Mouse (Mus musculus) stomach, postnatal 0 days (tissue): ENCODE results near the gene Mrps6. TPM values are rescaled to one million over a fixed set of nuclear protein-coding genes. Genes with fewer than 3 reads are reported as not detected.

ENCODE experiments used
- ATAC-seq: fragments of 200-750 bp; cut with Nextera tagmentation; 2 replicates; pipeline ENCODE4 v1.8.0; 2017; ENCODE audit not compliant: low FRiP score, low TSS enrichment
- DNase-seq: peaks from one replicate; pipeline ENCODE4 v3.0.0-alpha.2; 2016; ENCODE audit warnings: low spot score
- H3K27ac ChIP-seq: fragments of 300-500 bp; sonication (generic); replicated peaks from 2 replicates; pipeline ENCODE4 v1.5.1; 2014; ENCODE audit warnings: mild to moderate bottlenecking, control low read depth
- H3K27me3 ChIP-seq: fragments of 300-500 bp; sonication (generic); 2 replicates; pipeline ENCODE4 v1.6.1; 2014; ENCODE audit warnings: low read length; ENCODE audit not compliant: control insufficient read depth, insufficient read depth
- H3K36me3 ChIP-seq: fragments of 300-500 bp; sonication (generic); 2 replicates; pipeline ENCODE4 v1.6.1; 2014; ENCODE audit warnings: low read length, mixed read lengths; ENCODE audit not compliant: control insufficient read depth, insufficient read depth
- H3K4me1 ChIP-seq: fragments of 300-500 bp; sonication (generic); replicated peaks from 2 replicates; pipeline ENCODE4 v1.6.1; 2014; ENCODE audit warnings: antibody characterized with exemption; ENCODE audit not compliant: control insufficient read depth, insufficient read depth
- H3K4me2 ChIP-seq: fragments of 300-500 bp; sonication (generic); replicated peaks from 2 replicates; pipeline ENCODE4 v1.6.1; 2014; ENCODE audit warnings: low read depth, mild to moderate bottlenecking, control low read depth, moderate library complexity
- H3K4me3 ChIP-seq: fragments of 300-500 bp; sonication (generic); 2 replicates; pipeline ENCODE4 v1.5.1; 2014; ENCODE audit warnings: low read depth, low read length, control low read depth
- H3K9ac ChIP-seq: fragments of 300-500 bp; sonication (generic); 2 replicates; pipeline ENCODE4 v1.6.1; 2014; ENCODE audit warnings: mild to moderate bottlenecking, low read length, control low read depth, mixed read lengths
- H3K9me3 ChIP-seq: fragments of 300-500 bp; sonication (generic); 2 replicates; pipeline ENCODE4 v1.6.1; 2016; ENCODE audit warnings: low read length; ENCODE audit not compliant: control insufficient read depth
- CTCF ChIP-seq: IDR thresholded peaks from 2 replicates; pipeline ENCODE4 v1.5.1; 2016; ENCODE audit warnings: antibody characterized with exemption, low read depth, mild to moderate bottlenecking, moderate library complexity
- EP300 ChIP-seq: optimal IDR thresholded peaks from 2 replicates; pipeline ENCODE3; 2016; ENCODE audit warnings: antibody characterized with exemption
- WGBS: fragments of 180-500 bp; shearing (Covaris S2); extraction: QIAGEN DNeasy Blood & Tissue Kit; methylation state at CpG from one replicate; pipeline ENCODE4 v1.1.7; 2014; 5-methylcytosine and 5-hydroxymethylcytosine counted together
- polyA plus RNA-seq: library from polyadenylated mRNA; unstranded; fragments of >200 nt; fragmentation: Nextera tagmentation; extraction: Ambion mirVana; gene quantifications from 2 replicates; pipeline ENCODE4 v1.2.1, GENCODE M21; 2015

Gene Mrps6
- polyA plus RNA-seq, 1 experiment from 2014 or later, result 91.6 TPM

GRCm38 (mm10) chr16:92136275-92136674, 78.2 kb downstream of the Mrps6 start:
- Histone ChIP-seq H3K27ac (no peak overlapping the region), H3K9me3 (no peaks in the 10 kb centered on the region), H3K4me3 (no peak overlapping the region), H3K9ac (no peak overlapping the region), H3K36me3 (no peaks in the 10 kb centered on the region), H3K4me1 (no peaks in the 10 kb centered on the region), H3K27me3 (no peaks in the 10 kb centered on the region), H3K4me2 (no peak overlapping the region)
- ATAC-seq, result no peak
- TF ChIP-seq EP300 (no peak), CTCF (peak; percentile 27)
- 92% methylated on average over 15 of the region's 15 CpGs for WGBS
- no peak for DNase-seq

GRCm38 (mm10) chr16:92139386-92140261, 81.6 kb downstream of the Mrps6 start:
- no peak for TF ChIP-seq CTCF
- TF ChIP-seq EP300, result no peak
- Histone ChIP-seq H3K27ac (no peak overlapping the region), H3K4me1 (no peaks in the 10 kb centered on the region), H3K9me3 (no peaks in the 10 kb centered on the region), H3K9ac (no peak overlapping the region), H3K27me3 (no peaks in the 10 kb centered on the region), H3K36me3 (no peaks in the 10 kb centered on the region), H3K4me3 (no peak overlapping the region), H3K4me2 (no peak overlapping the region)
- WGBS, result 71% methylated on average over 15 of the region's 15 CpGs
- ATAC-seq (no peak), DNase-seq (no peak)

- H3K4me3 ChIP-seq, result no peak overlapping the region
- 83% methylated on average over 9 of the region's 9 CpGs for WGBS
- TF ChIP-seq CTCF (no peak), EP300 (no peak)
- no peak overlapping the region for H3K27ac ChIP-seq
- H3K9me3 ChIP-seq, result no peaks in the 10 kb centered on the region
- H3K36me3 ChIP-seq, result no peaks in the 10 kb centered on the region
- H3K4me1 ChIP-seq, result no peaks in the 10 kb centered on the region
- H3K4me2 ChIP-seq, result no peak overlapping the region
- H3K27me3 ChIP-seq, result no peaks in the 10 kb centered on the region
- DNase-seq (no peak), ATAC-seq (no peak)
- no peak overlapping the region for H3K9ac ChIP-seq
These were observed 82.3 kb downstream of the Mrps6 start for GRCm38 (mm10) chr16:92140328-92140727.

GRCm38 (mm10) chr16:92141021-92141420, 83.0 kb downstream of the Mrps6 start:
- no peak for ATAC-seq
- 91% methylated on average over 12 of the region's 12 CpGs for WGBS

GRCm38 (mm10) chr16:92142426-92143012, 84.4 kb downstream of the Mrps6 start:
- Histone ChIP-seq H3K4me2 (no peak overlapping the region), H3K27ac (no peak overlapping the region), H3K27me3 (no peaks in the 10 kb centered on the region), H3K4me3 (no peak overlapping the region), H3K9ac (no peak overlapping the region), H3K9me3 (no peaks in the 10 kb centered on the region), H3K36me3 (no peaks in the 10 kb centered on the region), H3K4me1 (no peaks in the 10 kb centered on the region)
- DNase-seq, result no peak
- no peak for TF ChIP-seq EP300
- TF ChIP-seq CTCF, result no peak
- 78% methylated on average over 9 of the region's 9 CpGs for WGBS
- ATAC-seq, result no peak

More at GRCm38 (mm10) chr16:92141021-92141420, 83.0 kb downstream of the Mrps6 start:
- Histone ChIP-seq H3K4me1 (no peaks in the 10 kb centered on the region), H3K27me3 (no peaks in the 10 kb centered on the region), H3K36me3 (no peaks in the 10 kb centered on the region), H3K4me3 (no peak overlapping the region), H3K9me3 (no peaks in the 10 kb centered on the region), H3K9ac (no peak overlapping the region), H3K27ac (no peak overlapping the region), H3K4me2 (no peak overlapping the region)
- TF ChIP-seq EP300, result no peak
- no peak for TF ChIP-seq CTCF
- no peak for DNase-seq
